Mouse (Mus musculus): ENCODE data around the gene Cd22.

DNA sequence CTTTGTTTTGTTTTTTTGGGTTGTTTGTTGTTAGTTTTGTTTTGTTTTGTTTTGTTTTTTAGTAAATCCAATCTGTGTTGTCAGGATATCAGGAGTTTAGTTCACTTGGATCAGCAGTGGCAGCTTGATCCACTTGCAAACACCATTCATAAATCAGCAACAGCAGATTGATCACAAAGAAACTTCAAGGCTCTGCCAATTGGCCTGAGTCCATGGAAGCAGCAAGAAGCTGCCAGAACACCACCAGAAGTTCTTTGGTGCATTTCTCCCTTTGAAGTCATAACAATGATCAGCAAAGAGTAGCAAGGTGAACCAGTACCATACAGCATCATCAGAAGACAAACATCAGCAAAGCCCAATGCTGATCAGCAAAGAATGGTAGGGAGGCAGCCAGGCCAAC, 3.9 kb upstream of the Cd22 start:
- TF ChIP-seq MAZ (IDR thresholded peaks at IDR 0.05; ENCODE audit: low read depth, low read length) (no peak), USF1 (IDR thresholded peaks at IDR 0.05; ENCODE audit: low read depth, low read length) (no peak), BHLHE40 (IDR thresholded peaks at IDR 0.05; ENCODE audit: borderline replicate concordance, low read depth, low read length) (no peak), POLR2AphosphoS5 (IDR thresholded peaks at IDR 0.05; ENCODE audit: borderline replicate concordance, low read depth, low read length) (no peak), CTCF (IDR thresholded peaks at IDR 0.05 in 2 of 3, conservative IDR thresholded peaks at IDR 0.05 in 1 of 3; ENCODE audit: control insufficient read depth in 1 of 3, insufficient read depth in 1 of 3, low read depth in 2 of 3, low read length in 3 of 3, poor library complexity in 1 of 3, severe bottlenecking in 1 of 3) (no peak), POLR2AphosphoS2 (IDR thresholded peaks at IDR 0.05; ENCODE audit: low read length) (no peak), EP300 (IDR thresholded peaks at IDR 0.05; ENCODE audit: low read depth in 1 of 2, low read length in 2 of 2) (no peak), POLR2A (IDR thresholded peaks at IDR 0.05; ENCODE audit: control insufficient read depth in 1 of 2, insufficient read depth in 1 of 2, low read depth in 1 of 2, low read length in 2 of 2, poor library complexity in 1 of 2) (no peak), MXI1 (IDR thresholded peaks at IDR 0.05; ENCODE audit: low read depth, low read length) (no peak), UBTF (IDR thresholded peaks at IDR 0.05; ENCODE audit: borderline replicate concordance, insufficient read depth, low read depth, low read length) (no peak), CHD2 (IDR thresholded peaks at IDR 0.05; ENCODE audit: low read length) (no peak), ZC3H11A (IDR thresholded peaks at IDR 0.05; ENCODE audit: low read depth, low read length) (no peak), MAFK (IDR thresholded peaks at IDR 0.05; ENCODE audit: borderline replicate concordance, low read depth, low read length) (no peak), SIN3A (IDR thresholded peaks at IDR 0.05; ENCODE audit: low read length) (no peak)

All from MEL (cell line).